Mouse (Mus musculus) spleen, adult 2 months (tissue): ENCODE measurements around the gene Ndc80.

Experiments used
- CTCF ChIP-seq: fragments of 200-500 bp; IDR thresholded peaks from 2 replicates; pipeline ENCODE4 v1.5.1; 2011; ENCODE audit warnings: mild to moderate bottlenecking, inconsistent platforms; ENCODE audit not compliant: insufficient read depth, insufficient read length, insufficient replicate concordance; ENCODE audit errors: extremely low read depth
- POLR2A ChIP-seq: fragments of 200-500 bp; IDR thresholded peaks from 2 replicates; pipeline ENCODE4 v1.6.1; 2011; ENCODE audit warnings: low read depth, low read length, inconsistent platforms

GRCm38 (mm10) chr17:71479381-71479901 is 47.2 kb downstream of the Ndc80 start:
- TF ChIP-seq CTCF: no peak
- no peak for TF ChIP-seq POLR2A
